Mouse (Mus musculus): ENCODE measurements around the gene Pirb. TPM values are rescaled to one million over a fixed set of nuclear protein-coding genes. Genes with fewer than 3 reads are reported as not detected.

The Pirb gene
- polyA plus RNA-seq, 1 experiment from 2014 or later, result 5.3 TPM

DNA sequence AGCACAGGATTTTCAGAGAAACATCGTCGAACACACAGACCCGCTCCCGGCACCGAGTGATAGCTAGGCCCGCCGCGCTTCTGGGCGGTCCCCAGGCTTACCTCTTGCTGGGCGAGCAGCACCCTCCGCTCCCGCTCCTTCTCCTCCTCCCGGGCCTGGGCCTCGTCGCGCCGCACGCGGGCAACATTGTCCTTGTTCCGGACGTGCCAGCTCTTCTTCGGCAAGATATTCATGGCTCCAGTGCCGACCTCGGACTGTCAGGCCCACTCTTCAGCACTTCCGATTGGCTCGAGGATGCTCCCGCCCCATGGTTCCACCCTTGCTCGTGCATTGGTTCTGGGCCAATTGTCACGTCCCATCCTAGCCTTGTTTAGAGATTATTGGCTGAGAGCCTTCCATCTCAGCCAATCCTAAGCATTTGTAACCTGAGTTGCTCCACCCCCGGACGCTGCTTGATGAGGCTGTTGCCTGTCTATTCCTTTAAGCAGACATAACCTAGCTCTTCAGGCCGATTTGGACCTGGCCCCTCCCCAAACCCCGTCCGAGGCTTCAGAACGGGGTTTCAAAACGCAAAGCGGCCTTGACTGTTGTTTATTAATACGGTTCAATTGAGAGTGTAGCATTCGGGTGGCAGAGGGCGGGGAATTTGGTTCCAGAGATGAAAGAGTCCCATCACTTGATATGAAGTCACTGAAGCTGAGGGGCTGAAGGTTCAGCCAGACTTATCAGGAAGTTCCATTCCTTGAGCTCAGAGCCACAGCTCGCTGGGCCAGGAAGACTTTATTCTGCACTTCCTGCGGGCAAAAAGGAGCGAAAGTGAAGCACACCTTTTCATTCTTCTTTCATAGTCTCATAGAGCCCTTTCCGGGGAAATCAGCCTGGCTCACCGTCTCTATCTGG lies 54.7 kb downstream of the Pirb start, which contains the start of gene Leng1:
Gene Leng1 (minus strand): TSS at position 626 of the 900 bp plus-strand sequence.
- Histone ChIP-seq H3K36me3 (ENCODE audit: insufficient read depth, low read length) (peaks cover 10% of the 10 kb centered on the region), H3K27ac (ENCODE audit: low read length) (peak within 1 kb of the TSS; percentile 90), H3K9me3 (ENCODE audit: low read length) (no peaks in the 10 kb centered on the region), H3K4me1 (ENCODE audit: insufficient read depth, low read depth, low read length) (peaks cover 8% of the 10 kb centered on the region), H3K27me3 (replicated peaks; ENCODE audit: insufficient read depth, low read length) (no peaks in the 10 kb centered on the region), H3K4me2 (replicated peaks; ENCODE audit: low read depth, low read length) (peak within 1 kb of the TSS; percentile 68), H3K9ac (replicated peaks; ENCODE audit: low read depth) (peak within 1 kb of the TSS; percentile 70), H3K4me3 (ENCODE audit: low read depth, low read length) (peak within 1 kb of the TSS; percentile 59)
- ATAC-seq, result peak; percentile 99
- WGBS, result 2% methylated on average over 45 of the region's 45 CpGs
- DNase-seq (ENCODE audit: low spot score), result peak; percentile 99
- TF ChIP-seq CTCF (IDR thresholded peaks at IDR 0.05) (no peak), EP300 (IDR thresholded peaks at IDR 0.05) (no peak)

DNA sequence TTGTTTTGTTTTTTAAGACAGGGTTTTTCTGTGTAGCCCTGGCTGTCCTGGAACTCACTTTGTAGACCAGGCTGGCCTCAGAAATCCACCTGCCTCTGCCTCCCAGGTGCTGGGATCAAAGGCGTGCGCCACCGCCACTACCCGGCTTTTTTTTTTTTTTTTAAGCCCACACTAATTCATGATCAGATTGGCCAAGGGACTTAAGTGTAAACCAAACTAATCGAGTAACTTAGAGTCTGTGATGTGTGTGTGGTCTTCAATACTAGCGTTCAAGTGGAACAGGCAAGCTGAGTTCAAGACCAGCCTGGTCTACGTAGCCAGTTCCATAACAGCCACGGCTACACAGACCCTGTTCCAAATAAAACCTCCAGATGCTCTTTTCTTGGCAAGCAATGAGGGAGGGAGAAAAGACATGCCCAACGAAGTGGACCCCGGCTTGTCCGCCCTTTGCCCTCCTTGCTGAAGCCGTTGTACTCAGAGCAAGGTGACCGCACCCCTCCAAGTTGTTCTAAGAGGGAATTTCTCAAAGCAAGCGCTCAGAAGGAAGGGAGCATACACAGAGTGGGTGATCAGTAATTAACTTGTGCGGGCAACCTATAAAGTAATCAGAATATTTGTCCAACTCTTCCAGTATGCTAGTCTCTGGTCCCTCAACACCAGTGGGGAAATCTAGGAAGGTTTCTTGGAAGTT lies 55.5 kb downstream of the Pirb start:
- H3K9ac ChIP-seq (replicated peaks; ENCODE audit: low read depth), result peak overlapping the region; percentile 70
- peak overlapping the region; percentile 59 for H3K4me3 ChIP-seq (ENCODE audit: low read depth, low read length)
- H3K9me3 ChIP-seq (ENCODE audit: low read length), result no peaks in the 10 kb centered on the region
- peak; percentile 23; the same call in 1 of the 2 replicates for TF ChIP-seq EP300 (IDR thresholded peaks at IDR 0.05)
- no peak for TF ChIP-seq CTCF (IDR thresholded peaks at IDR 0.05)
- peak; percentile 72 for DNase-seq (ENCODE audit: low spot score)
- ATAC-seq, result peak; percentile 41
- no peaks in the 10 kb centered on the region for H3K27me3 ChIP-seq (replicated peaks; ENCODE audit: insufficient read depth, low read length)
- 22% methylated on average over 15 of the region's 15 CpGs for WGBS
- H3K4me2 ChIP-seq (replicated peaks; ENCODE audit: low read depth, low read length), result peak overlapping the region; percentile 68
- H3K4me1 ChIP-seq (ENCODE audit: insufficient read depth, low read depth, low read length), result peaks cover 8% of the 10 kb centered on the region
- H3K27ac ChIP-seq (ENCODE audit: low read length), result peak overlapping the region; percentile 90
- peaks cover 18% of the 10 kb centered on the region for H3K36me3 ChIP-seq (ENCODE audit: insufficient read depth, low read length)

Other genes with a start within 250 kb of the Pirb start
- gene Tarm1, start 217.8 kb downstream of the Pirb start, polyA plus RNA-seq (2015; fragmentation: Nextera tagmentation; extraction: Ambion mirVana), result 0.10 and 0.36 TPM in 2 replicates
- gene Oscar, start 104.2 kb downstream of the Pirb start, polyA plus RNA-seq (2015; fragmentation: Nextera tagmentation; extraction: Ambion mirVana), result 0.11 and 0.14 TPM in 2 replicates
- gene Ndufa3, start 103.0 kb downstream of the Pirb start, polyA plus RNA-seq (2015; fragmentation: Nextera tagmentation; extraction: Ambion mirVana), result 443 and 505 TPM in 2 replicates
- gene Tfpt, start 90.5 kb downstream of the Pirb start, polyA plus RNA-seq (2015; fragmentation: Nextera tagmentation; extraction: Ambion mirVana), result 16.3 and 16.7 TPM in 2 replicates
- gene Prpf31, start 90.4 kb downstream of the Pirb start, polyA plus RNA-seq (2015; fragmentation: Nextera tagmentation; extraction: Ambion mirVana), result 36.6 and 39.0 TPM in 2 replicates
- gene Cnot3, start 75.1 kb downstream of the Pirb start, polyA plus RNA-seq (2015; fragmentation: Nextera tagmentation; extraction: Ambion mirVana), result 23.9 and 24.4 TPM in 2 replicates
- 16.0 and 16.4 TPM in 2 replicates for gene Leng1, start 54.6 kb downstream of the Pirb start, polyA plus RNA-seq (2015; fragmentation: Nextera tagmentation; extraction: Ambion mirVana)
- 60.3 and 69.0 TPM in 2 replicates for gene Tmc4, start 42.8 kb downstream of the Pirb start, polyA plus RNA-seq (2015; fragmentation: Nextera tagmentation; extraction: Ambion mirVana)
- 155 and 158 TPM in 2 replicates for gene Tsen34, start 27.5 kb downstream of the Pirb start, polyA plus RNA-seq (2015; fragmentation: Nextera tagmentation; extraction: Ambion mirVana)
- gene Mboat7, start 26.9 kb downstream of the Pirb start, polyA plus RNA-seq (2015; fragmentation: Nextera tagmentation; extraction: Ambion mirVana), result 39.1 and 43.8 TPM in 2 replicates
- 1,058 and 1,064 TPM in 2 replicates for gene Rps9, start 16.4 kb downstream of the Pirb start, polyA plus RNA-seq (2015; fragmentation: Nextera tagmentation; extraction: Ambion mirVana)
- 0.25 and 0.41 TPM in 2 replicates for gene Gm15448, start 105.3 kb upstream of the Pirb start, polyA plus RNA-seq (2015; fragmentation: Nextera tagmentation; extraction: Ambion mirVana)
- gene Pira2, start 124.7 kb upstream of the Pirb start, polyA plus RNA-seq (2015; fragmentation: Nextera tagmentation; extraction: Ambion mirVana), result 2.2 and 2.4 TPM in 2 replicates
- 1.3 and 1.6 TPM in 2 replicates for gene Gm14548, start 177.7 kb upstream of the Pirb start, polyA plus RNA-seq (2015; fragmentation: Nextera tagmentation; extraction: Ambion mirVana)
- 1.2 and 1.6 TPM in 2 replicates for gene Lilra6, start 195.1 kb upstream of the Pirb start, polyA plus RNA-seq (2015; fragmentation: Nextera tagmentation; extraction: Ambion mirVana)

Data from lung, postnatal 0 days (tissue).